Mouse (Mus musculus) forebrain, embryonic 11.5 days (tissue): ENCODE measurements at regions not wholly inside any gene's neighbourhood (a gene's known extent, or its start where the extent isn't known, plus 50 kb on each side); places are given as distances from the start of the nearest gene placed in this dataset.

Experiments used
- ATAC-seq: fragments of 200-750 bp; cut with Nextera tagmentation; replicated peaks from 2 replicates; pipeline ENCODE4 v1.8.0; 2017; ENCODE audit warnings: moderate TSS enrichment; ENCODE audit not compliant: low FRiP score
- DNase-seq: peaks from one replicate; pipeline ENCODE4 v3.0.0-alpha.2; 2017; ENCODE audit warnings: low spot score
- H3K27ac ChIP-seq: fragments of 300-500 bp; sonication (generic); 2 replicates; pipeline ENCODE4 v1.5.1; 2014; ENCODE audit warnings: low read depth, low read length
- H3K27me3 ChIP-seq: fragments of 300-500 bp; sonication (generic); 2 replicates; pipeline ENCODE4 v1.6.1; 2014; ENCODE audit warnings: mild to moderate bottlenecking, low read length, mixed read lengths; ENCODE audit not compliant: control insufficient read depth, insufficient read depth
- H3K36me3 ChIP-seq: fragments of 300-500 bp; sonication (generic); 2 replicates; pipeline ENCODE4 v1.6.1; 2014; ENCODE audit warnings: mild to moderate bottlenecking, low read length, moderate library complexity, mixed read lengths; ENCODE audit not compliant: control insufficient read depth, insufficient read depth
- H3K4me1 ChIP-seq: fragments of 300-500 bp; sonication (generic); replicated peaks from 2 replicates; pipeline ENCODE4 v1.6.1; 2014; ENCODE audit warnings: low read length, mixed read lengths; ENCODE audit not compliant: control insufficient read depth, insufficient read depth
- H3K4me2 ChIP-seq: fragments of 300-500 bp; sonication (generic); 2 replicates; pipeline ENCODE4 v1.6.1; 2014; ENCODE audit warnings: low read depth, mild to moderate bottlenecking, low read length, moderate library complexity, mixed read lengths; ENCODE audit not compliant: severe bottlenecking
- H3K4me3 ChIP-seq: fragments of 300-500 bp; sonication (generic); 2 replicates; pipeline ENCODE4 v1.5.1; 2014; ENCODE audit warnings: low read depth, low read length
- H3K9ac ChIP-seq: fragments of 300-500 bp; sonication (generic); 2 replicates; pipeline ENCODE4 v1.6.1; 2014; ENCODE audit warnings: low read length
- H3K9me3 ChIP-seq: fragments of 300-500 bp; sonication (generic); 2 replicates; pipeline ENCODE4 v1.6.1; 2016; ENCODE audit warnings: low read length, mixed read lengths; ENCODE audit not compliant: control insufficient read depth
- WGBS: fragments of 180-500 bp; shearing (Covaris S2); extraction: QIAGEN DNeasy Blood & Tissue Kit; methylation state at CpG from one replicate; pipeline ENCODE4 v1.1.7; 2014; 5-methylcytosine and 5-hydroxymethylcytosine counted together

DNA sequence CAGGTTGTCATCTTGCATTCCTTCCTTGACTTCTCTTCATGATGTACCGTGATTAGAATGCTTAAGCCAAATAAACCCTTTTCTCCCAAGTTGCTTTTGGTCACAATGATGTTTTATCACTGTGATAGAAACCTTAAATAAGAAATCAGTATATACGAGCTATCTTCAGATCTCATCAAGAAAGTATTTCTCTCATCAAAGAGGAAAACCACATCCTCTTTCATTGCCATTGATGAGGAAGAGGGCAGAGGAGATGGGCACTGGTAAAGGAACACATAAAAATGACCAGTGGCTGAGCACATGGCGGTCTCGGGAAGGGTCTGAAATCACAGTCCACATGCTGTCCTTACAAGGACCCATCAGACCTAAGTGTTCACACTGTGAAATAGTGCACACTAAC is 296.2 kb upstream of the Nrip1 start:
- WGBS = 90% methylated on average over 4 of the region's 4 CpGs
- Histone ChIP-seq H3K9ac (no peak overlapping the region), H3K4me3 (no peak overlapping the region), H3K36me3 (no peaks in the 10 kb centered on the region), H3K9me3 (no peaks in the 10 kb centered on the region), H3K4me2 (no peak overlapping the region), H3K4me1 (no peaks in the 10 kb centered on the region), H3K27ac (no peak overlapping the region), H3K27me3 (no peaks in the 10 kb centered on the region)
- no peak for DNase-seq
- no peak for ATAC-seq

DNA sequence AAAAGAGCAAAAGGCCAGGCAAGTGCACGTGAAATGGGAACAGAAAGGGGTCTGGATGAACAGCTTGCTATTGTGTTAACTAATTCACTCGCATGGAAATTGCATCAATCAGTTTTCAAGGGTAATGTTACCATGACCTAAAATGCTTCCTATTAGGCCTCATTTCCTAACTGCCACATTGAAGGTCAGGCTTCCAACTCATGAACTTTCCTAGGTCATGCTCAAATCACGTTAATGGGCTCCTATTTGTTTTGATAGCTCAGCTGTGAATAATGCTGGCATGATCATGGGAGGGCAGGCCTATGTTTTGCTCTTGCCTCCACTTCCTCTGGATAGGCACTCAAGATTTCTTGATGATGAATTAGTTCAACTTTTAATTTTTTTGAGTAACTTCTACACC is 293.4 kb upstream of the Nrip1 start:
- no peaks in the 10 kb centered on the region for H3K36me3 ChIP-seq
- H3K4me1 ChIP-seq = no peaks in the 10 kb centered on the region
- no peak overlapping the region for H3K27ac ChIP-seq
- H3K9ac ChIP-seq = no peak overlapping the region
- no peak overlapping the region for H3K4me2 ChIP-seq
- ATAC-seq (no peak), DNase-seq (no peak)
- H3K9me3 ChIP-seq = no peaks in the 10 kb centered on the region
- no peaks in the 10 kb centered on the region for H3K27me3 ChIP-seq
- WGBS = 49% methylated on average over 3 of the region's 3 CpGs
- H3K4me3 ChIP-seq = no peak overlapping the region

DNA sequence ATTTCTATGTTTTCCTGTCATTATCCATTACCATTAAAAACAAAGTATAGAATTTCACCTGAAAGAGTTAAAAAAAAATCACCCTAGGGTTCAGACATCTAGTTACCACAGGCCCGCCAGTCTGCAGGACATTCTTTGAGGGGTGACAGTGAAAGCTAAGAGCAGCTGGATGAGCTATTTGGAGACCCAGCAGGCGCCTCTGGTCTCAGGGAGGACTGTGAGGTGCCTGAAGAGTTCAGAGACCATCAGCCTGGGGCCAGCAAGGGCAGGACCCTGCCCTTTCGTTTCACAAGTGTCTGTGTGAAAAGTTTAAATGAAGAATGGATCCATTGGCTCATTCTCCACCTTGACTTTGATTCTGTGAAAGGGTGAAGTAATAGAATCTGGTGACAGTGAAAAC is 281.5 kb upstream of the Nrip1 start:
- Histone ChIP-seq H3K4me1 (no peaks in the 10 kb centered on the region), H3K9me3 (no peaks in the 10 kb centered on the region), H3K36me3 (no peaks in the 10 kb centered on the region), H3K4me3 (no peak overlapping the region), H3K4me2 (no peak overlapping the region), H3K27me3 (no peaks in the 10 kb centered on the region), H3K27ac (no peak overlapping the region), H3K9ac (no peak overlapping the region)
- no peak for DNase-seq
- no peak for ATAC-seq
- 33% methylated on average over 3 of the region's 3 CpGs for WGBS

DNA sequence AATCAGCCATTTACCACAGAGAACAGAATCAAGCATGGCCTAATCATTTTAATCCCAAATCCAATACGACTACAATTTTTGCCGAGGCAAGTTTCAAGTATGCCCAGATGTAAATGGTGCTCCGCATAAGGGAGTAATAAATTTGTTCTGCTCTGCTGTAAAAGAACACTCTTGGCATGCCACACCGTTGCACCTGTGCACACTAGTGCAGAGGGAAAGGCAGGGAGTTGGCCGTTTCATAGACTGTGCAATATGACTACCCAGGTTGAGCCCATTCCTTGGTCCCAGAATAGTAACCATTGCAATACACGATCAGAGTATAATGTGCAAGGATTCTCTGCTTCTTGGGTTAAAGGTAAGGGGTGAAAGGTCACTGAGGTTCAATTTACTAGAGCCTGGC is 270.7 kb upstream of the Nrip1 start:
- Histone ChIP-seq H3K9me3 (no peaks in the 10 kb centered on the region), H3K27ac (no peak overlapping the region), H3K4me3 (no peak overlapping the region), H3K36me3 (no peaks in the 10 kb centered on the region), H3K27me3 (no peaks in the 10 kb centered on the region), H3K4me1 (no peaks in the 10 kb centered on the region), H3K4me2 (no peak overlapping the region), H3K9ac (no peak overlapping the region)
- WGBS = 89% methylated on average over 6 of the region's 6 CpGs
- DNase-seq = no peak
- ATAC-seq = no peak

DNA sequence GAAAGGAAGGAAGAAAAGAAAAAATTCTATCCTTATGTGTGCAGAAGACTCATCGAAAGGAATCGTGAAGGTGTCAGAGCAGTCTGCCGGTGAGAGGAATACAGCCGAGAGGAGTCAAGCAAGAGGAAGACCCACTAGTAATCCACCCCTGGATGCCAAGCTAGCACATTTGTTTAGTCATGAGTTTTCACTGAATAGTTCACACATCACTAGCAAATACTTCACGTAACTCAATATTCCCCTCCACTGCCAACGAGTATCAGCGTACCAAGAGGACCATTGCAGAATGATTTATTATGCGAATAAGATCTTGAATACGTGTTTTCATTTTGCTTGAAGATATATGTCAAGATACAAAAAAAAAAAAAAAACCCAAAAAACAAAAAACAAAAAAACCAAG is 270.2 kb upstream of the Nrip1 start:
- Histone ChIP-seq H3K4me3 (no peak overlapping the region), H3K27me3 (no peaks in the 10 kb centered on the region), H3K4me1 (no peaks in the 10 kb centered on the region), H3K36me3 (no peaks in the 10 kb centered on the region), H3K9me3 (no peaks in the 10 kb centered on the region), H3K4me2 (no peak overlapping the region), H3K27ac (no peak overlapping the region), H3K9ac (no peak overlapping the region)
- no peak for ATAC-seq
- 95% methylated on average over 9 of the region's 9 CpGs for WGBS
- DNase-seq = no peak

DNA sequence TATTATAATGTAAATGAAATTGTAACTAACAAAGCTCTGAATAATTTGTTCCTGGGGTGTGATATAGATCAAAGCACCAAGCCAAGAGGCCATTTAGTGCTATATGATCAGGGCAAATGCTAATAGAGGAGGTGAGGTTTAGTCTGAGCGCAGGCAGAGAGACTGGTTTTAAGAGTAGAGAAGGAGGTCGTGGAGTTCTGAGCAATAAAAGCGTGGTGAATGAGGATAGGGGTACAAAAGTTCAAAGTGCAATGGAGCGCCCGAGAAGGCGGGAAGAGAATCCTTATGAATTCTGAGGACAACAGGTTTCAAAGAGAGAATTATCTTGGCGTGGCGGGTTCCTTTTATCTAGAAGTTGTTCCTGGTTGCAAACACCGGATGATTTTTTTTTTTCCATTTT is 261.5 kb upstream of the Nrip1 start:
- DNase-seq (no peak), ATAC-seq (no peak)
- no peaks in the 10 kb centered on the region for H3K36me3 ChIP-seq
- no peak overlapping the region for H3K4me2 ChIP-seq
- 89% methylated on average over 9 of the region's 9 CpGs for WGBS
- H3K4me1 ChIP-seq = no peaks in the 10 kb centered on the region
- H3K9ac ChIP-seq = no peak overlapping the region
- no peak overlapping the region for H3K27ac ChIP-seq
- no peaks in the 10 kb centered on the region for H3K9me3 ChIP-seq
- no peaks in the 10 kb centered on the region for H3K27me3 ChIP-seq
- no peak overlapping the region for H3K4me3 ChIP-seq

DNA sequence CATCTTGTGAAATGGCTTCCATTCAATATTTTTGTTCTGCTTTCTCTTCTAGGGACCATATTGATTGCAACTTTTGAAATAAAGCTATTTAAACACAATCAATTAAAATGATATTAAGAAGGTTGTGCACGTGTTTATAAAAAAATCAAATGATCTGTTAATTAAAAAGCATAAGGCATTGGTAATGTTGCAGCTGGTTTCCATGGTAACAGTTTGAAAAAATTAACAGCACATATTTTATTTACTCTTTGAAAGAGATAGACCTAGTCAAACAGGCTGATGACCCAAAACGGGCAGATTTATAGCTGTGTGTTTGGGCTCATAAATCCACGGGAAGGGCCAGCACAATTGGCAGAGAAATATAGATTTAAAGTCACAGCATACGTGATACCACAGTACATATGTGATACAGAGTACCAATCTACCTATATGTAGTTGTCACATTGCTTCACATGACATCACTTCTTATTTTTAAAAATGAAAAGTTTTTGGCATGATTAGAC is 260.6 kb upstream of the Nrip1 start:
- Histone ChIP-seq H3K9me3 (no peaks in the 10 kb centered on the region), H3K36me3 (no peaks in the 10 kb centered on the region), H3K9ac (no peak overlapping the region), H3K4me3 (no peak overlapping the region), H3K4me2 (no peak overlapping the region), H3K4me1 (no peaks in the 10 kb centered on the region), H3K27me3 (no peaks in the 10 kb centered on the region), H3K27ac (no peak overlapping the region)
- 90% methylated on average over 4 of the region's 4 CpGs for WGBS
- DNase-seq = no peak
- ATAC-seq = no peak

DNA sequence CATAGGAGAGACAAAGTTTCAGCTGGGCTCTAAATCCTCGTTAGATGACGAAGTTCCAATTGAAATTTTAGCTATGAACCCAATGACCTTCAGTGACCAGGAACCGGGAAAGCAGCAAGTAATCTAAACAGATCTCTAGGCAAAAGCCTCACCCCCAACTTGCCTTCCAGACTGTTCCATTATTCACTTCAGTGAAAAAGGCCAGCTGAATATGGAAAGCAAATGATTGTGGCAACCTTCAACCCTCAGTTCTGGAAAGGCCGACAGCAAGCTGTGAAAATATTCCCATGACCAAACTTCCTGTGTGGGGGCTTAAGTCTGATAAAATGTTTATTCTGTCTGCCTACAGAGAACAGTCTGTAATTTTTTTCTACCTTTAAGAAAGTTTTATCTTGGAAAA is 252.5 kb upstream of the Nrip1 start:
- DNase-seq (no peak), ATAC-seq (no peak)
- WGBS = 62% methylated on average over 4 of the region's 4 CpGs
- Histone ChIP-seq H3K36me3 (no peaks in the 10 kb centered on the region), H3K27ac (no peak overlapping the region), H3K27me3 (no peaks in the 10 kb centered on the region), H3K9ac (no peak overlapping the region), H3K9me3 (no peaks in the 10 kb centered on the region), H3K4me1 (no peaks in the 10 kb centered on the region), H3K4me2 (no peak overlapping the region), H3K4me3 (no peak overlapping the region)

DNA sequence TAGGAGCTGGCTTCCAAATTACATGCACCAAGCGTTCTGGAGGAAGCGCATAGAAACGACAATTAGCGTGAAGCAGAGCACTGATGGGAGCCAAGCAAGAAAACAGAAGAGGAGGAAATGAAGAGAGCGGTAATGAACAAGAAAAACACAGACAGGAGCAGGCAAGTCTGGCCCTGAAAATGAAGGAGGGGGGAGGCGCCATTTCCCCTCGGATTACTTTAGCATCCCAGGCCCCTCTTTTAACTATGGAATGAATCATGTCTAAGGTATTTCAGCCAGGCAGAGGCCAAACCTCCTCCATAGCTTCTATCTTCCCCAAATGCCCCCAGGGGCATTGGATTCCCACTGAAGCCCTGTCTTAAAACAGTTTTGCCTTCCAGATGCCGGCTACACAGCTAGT is 248.1 kb upstream of the Nrip1 start:
- ATAC-seq (no peak), DNase-seq (no peak)

More for the DNA sequence above, 248.1 kb upstream of the Nrip1 start:
- Histone ChIP-seq H3K27ac (no peak overlapping the region), H3K9me3 (no peaks in the 10 kb centered on the region), H3K27me3 (no peaks in the 10 kb centered on the region), H3K4me1 (no peaks in the 10 kb centered on the region), H3K9ac (no peak overlapping the region), H3K4me2 (no peak overlapping the region), H3K36me3 (no peaks in the 10 kb centered on the region), H3K4me3 (no peak overlapping the region)
- 76% methylated on average over 8 of the region's 8 CpGs for WGBS
